Mouse (Mus musculus): ENCODE measurements at regions not wholly inside any gene's neighbourhood (a gene's known extent, or its start where the extent isn't known, plus 50 kb on each side); places are given as distances from the start of the nearest gene placed in this dataset.

DNA sequence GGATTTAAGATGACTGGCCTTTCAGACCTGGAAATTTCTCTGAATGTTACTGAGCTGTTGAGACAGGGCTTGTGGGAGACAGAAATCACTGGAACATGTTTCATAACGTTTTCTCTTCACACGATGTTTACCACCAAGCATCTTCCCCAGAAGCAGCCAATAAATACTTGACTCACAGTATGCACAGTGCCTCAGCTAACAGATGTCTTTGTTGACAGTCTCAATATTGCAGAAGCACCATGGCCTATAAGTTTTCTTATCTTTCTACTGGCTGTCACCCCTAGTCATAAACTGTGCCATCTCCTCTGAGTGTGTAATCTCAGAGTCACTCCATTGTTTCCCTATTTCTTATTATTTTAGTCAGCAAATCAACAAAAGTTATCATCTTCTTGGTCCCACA lies 187.9 kb upstream of the Gm38303 start:
- H3K4me3 ChIP-seq = no peak overlapping the region
- TF ChIP-seq CTCF (conservative IDR thresholded peaks at IDR 0.05) = no peak
- H3K27ac ChIP-seq = no peak overlapping the region
- DNase-seq (ENCODE audit: low spot score in 2 of 2) = peak in 1 of 2 experiments; percentile 1

DNA sequence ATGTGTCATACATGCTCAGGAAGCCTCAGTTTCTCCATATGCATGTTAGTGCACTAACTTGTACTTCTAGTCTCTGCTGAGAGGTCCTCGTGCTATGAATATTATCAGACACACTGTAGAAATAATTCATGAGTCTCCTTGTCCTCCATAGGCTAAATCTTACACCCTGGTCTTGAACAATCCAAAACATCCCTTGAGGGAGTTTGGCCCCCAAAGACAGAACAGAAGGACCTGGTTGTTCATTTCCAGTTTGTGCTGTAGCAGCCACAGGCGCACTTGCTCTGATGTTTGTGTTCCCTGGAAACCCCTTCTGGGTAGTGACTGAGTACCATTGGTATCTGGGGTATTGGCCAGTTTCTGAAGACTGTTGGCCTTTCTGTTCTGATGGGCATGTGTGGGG lies 176.7 kb upstream of the Gm38303 start:
- H3K4me3 ChIP-seq = no peak overlapping the region
- DNase-seq (ENCODE audit: low spot score in 2 of 2) = no peak
- TF ChIP-seq CTCF (conservative IDR thresholded peaks at IDR 0.05) = no peak
- no peak overlapping the region for H3K27ac ChIP-seq

DNA sequence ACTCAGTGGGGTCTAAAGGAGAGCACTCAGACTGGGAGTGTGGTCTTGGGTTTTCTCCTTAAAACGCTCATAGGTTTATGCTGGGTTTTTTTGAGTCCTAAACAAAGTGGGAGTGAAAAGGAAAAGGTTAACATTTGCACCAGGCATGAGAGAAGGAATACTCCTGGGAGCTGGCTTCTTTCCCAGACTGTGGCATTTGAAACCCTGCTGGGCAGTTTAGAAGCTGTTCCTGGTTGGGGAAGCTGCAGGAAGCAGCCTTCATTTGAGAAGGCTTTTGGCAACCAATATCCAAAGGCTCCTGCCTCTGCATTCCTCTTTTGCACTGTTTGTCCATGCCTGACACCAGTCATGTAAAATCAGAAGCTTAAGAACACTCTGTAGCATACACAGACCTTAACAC lies 175.9 kb upstream of the Gm38303 start:
- Histone ChIP-seq H3K4me3 (no peak overlapping the region), H3K27ac (no peak overlapping the region)
- peak; percentile 9 to 19 for DNase-seq (ENCODE audit: low spot score in 2 of 2)
- no peak for TF ChIP-seq CTCF (conservative IDR thresholded peaks at IDR 0.05)
